Mouse (Mus musculus) liver, embryonic 11.5 days (tissue): ENCODE measurements at regions not wholly inside any gene's neighbourhood (a gene's known extent, or its start where the extent isn't known, plus 50 kb on each side); places are given as distances from the start of the nearest gene placed in this dataset.
"Not testable (repeated sequence)": the region's sequence is repeated elsewhere in the genome, so short reads cannot be mapped to it uniquely, and the experiment has no call there.

Source experiments
- ATAC-seq: fragments of 200-750 bp; cut with Nextera tagmentation; replicated peaks from 2 replicates; pipeline ENCODE4 v1.8.0; 2017; ENCODE audit warnings: moderate number of reproducible peaks, mild to moderate bottlenecking, moderate TSS enrichment, moderate library complexity; ENCODE audit not compliant: low FRiP score
- DNase-seq: peaks from one replicate; pipeline ENCODE4 v3.0.0-alpha.2; 2017; ENCODE audit warnings: low spot score
- H3K27ac ChIP-seq: fragments of 300-500 bp; sonication (generic); 2 replicates; pipeline ENCODE4 v1.5.1; 2014; ENCODE audit warnings: mild to moderate bottlenecking, low read depth, low read length, control low read depth
- H3K27me3 ChIP-seq: fragments of 300-500 bp; sonication (generic); replicated peaks from 2 replicates; pipeline ENCODE4 v1.6.1; 2014; ENCODE audit warnings: low read length, mixed read lengths; ENCODE audit not compliant: control insufficient read depth, insufficient read depth
- H3K36me3 ChIP-seq: fragments of 300-500 bp; sonication (generic); 2 replicates; pipeline ENCODE4 v1.6.1; 2014; ENCODE audit warnings: mild to moderate bottlenecking, low read length, moderate library complexity, mixed read lengths; ENCODE audit not compliant: control insufficient read depth, insufficient read depth
- H3K4me1 ChIP-seq: fragments of 300-500 bp; sonication (generic); replicated peaks from 2 replicates; pipeline ENCODE4 v1.6.1; 2014; ENCODE audit warnings: low read length, mixed read lengths; ENCODE audit not compliant: control insufficient read depth, insufficient read depth
- H3K4me2 ChIP-seq: fragments of 300-500 bp; sonication (generic); 2 replicates; pipeline ENCODE4 v1.6.1; 2014; ENCODE audit warnings: mild to moderate bottlenecking, control low read depth, moderate library complexity
- H3K4me3 ChIP-seq: fragments of 300-500 bp; sonication (generic); 2 replicates; pipeline ENCODE4 v1.5.1; 2014; ENCODE audit warnings: low read depth, low read length, control low read depth
- H3K9ac ChIP-seq: fragments of 300-500 bp; sonication (generic); 2 replicates; pipeline ENCODE4 v1.6.1; 2014; ENCODE audit warnings: low read depth, low read length, control low read depth
- H3K9me3 ChIP-seq: fragments of 300-500 bp; sonication (generic); 2 replicates; pipeline ENCODE4 v1.6.1; 2016; ENCODE audit warnings: low read length, inconsistent platforms, mixed read lengths; ENCODE audit not compliant: control insufficient read depth
- WGBS: fragments of 180-500 bp; shearing (Covaris S2); extraction: QIAGEN DNeasy Blood & Tissue Kit; methylation state at CpG from one replicate; pipeline ENCODE4 v1.1.7; 2014; 5-methylcytosine and 5-hydroxymethylcytosine counted together

- Histone ChIP-seq H3K4me3 (no peak overlapping the region), H3K27me3 (no peaks in the 10 kb centered on the region), H3K9ac (no peak overlapping the region), H3K9me3 (no peaks in the 10 kb centered on the region), H3K4me1 (no peaks in the 10 kb centered on the region), H3K36me3 (no peaks in the 10 kb centered on the region), H3K4me2 (no peak overlapping the region), H3K27ac (no peak overlapping the region)
- ATAC-seq = no peak
- WGBS = 49% methylated on average over 3 of the region's 3 CpGs
- no peak for DNase-seq
Measured at GRCm38 (mm10) chr17:82432678-82433077, 694.5 kb upstream of the Slc8a1 start.

DNA sequence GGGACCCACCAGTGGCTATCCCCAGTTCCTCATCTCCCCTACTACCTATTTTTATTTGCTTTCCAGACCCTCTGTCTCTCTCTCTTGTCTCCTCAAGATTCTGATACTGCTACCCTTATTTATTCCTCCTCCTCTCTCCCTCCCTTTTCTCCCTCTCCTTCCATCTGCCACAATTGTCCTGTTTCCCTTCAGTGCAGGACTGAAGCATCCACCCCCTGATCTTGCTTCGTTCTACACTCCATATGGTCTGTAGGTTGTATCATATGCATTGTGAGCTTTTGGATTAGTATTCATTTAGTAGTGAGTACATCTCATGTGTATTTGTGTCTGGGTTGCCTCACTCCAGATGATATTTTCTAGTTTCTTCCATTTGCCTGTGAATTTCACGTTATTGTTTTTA is 670.1 kb upstream of the Slc8a1 start:
- no peak for ATAC-seq
- Histone ChIP-seq H3K9ac (no peak overlapping the region), H3K36me3 (no peaks in the 10 kb centered on the region), H3K4me3 (no peak overlapping the region), H3K27ac (no peak overlapping the region), H3K9me3 (no peaks in the 10 kb centered on the region), H3K4me1 (no peaks in the 10 kb centered on the region), H3K27me3 (no peaks in the 10 kb centered on the region), H3K4me2 (no peak overlapping the region)
- 88% methylated on average over 2 of the region's 2 CpGs for WGBS
- no peak for DNase-seq

- Histone ChIP-seq H3K4me1 (no peaks in the 10 kb centered on the region), H3K27ac (no peak overlapping the region), H3K4me3 (no peak overlapping the region), H3K4me2 (no peak overlapping the region), H3K9ac (no peak overlapping the region), H3K36me3 (no peaks in the 10 kb centered on the region), H3K27me3 (no peaks in the 10 kb centered on the region), H3K9me3 (no peaks in the 10 kb centered on the region)
- no peak for DNase-seq
- ATAC-seq = no peak
- WGBS = 64% methylated on average over 1 of the region's 1 CpGs
Measured at GRCm38 (mm10) chr17:82399328-82399727, 661.2 kb upstream of the Slc8a1 start.

GRCm38 (mm10) chr17:82379371-82379770 is 641.2 kb upstream of the Slc8a1 start:
- H3K27ac ChIP-seq, ATAC-seq: not testable (repeated sequence)
- whole genome bisulfite sequencing = 54% methylated on average over 3 of the region's 11 CpGs

DNA sequence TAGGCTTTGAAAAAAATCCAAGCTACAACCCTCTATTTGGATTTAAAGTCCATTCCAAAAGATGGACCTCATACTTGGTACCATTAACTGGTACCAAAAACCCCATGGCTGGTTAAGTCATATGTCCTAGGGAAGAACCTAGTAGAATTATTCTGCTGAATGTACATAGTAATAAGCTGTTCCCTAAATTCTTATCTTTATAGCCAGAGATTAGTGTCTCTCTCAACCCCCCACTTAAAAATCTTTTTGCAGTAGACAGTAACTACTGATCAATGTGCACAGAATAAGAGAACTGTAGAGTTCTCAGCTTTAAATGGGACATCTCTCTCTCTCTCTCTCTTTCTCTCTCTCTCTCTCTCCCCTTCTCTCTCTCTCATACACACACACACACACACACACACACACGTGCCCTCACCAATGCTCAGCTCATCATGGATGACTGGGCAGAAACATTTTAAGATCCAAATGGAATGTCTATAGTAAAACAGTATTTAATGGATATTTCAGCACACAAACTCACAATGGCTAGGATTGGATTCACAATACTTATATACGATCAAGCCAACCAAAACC is 640.2 kb upstream of the Slc8a1 start:
- no peaks in the 10 kb centered on the region for H3K27me3 ChIP-seq
- H3K9me3 ChIP-seq = no peaks in the 10 kb centered on the region
- no peaks in the 10 kb centered on the region for H3K36me3 ChIP-seq
- H3K4me1 ChIP-seq = no peaks in the 10 kb centered on the region
- no peak overlapping the region for H3K4me2 ChIP-seq
- DNase-seq (no peak), ATAC-seq (no peak)
- no peak overlapping the region for H3K27ac ChIP-seq
- whole genome bisulfite sequencing = 86% methylated on average over 2 of the region's 2 CpGs
- no peak overlapping the region for H3K9ac ChIP-seq
- no peak overlapping the region for H3K4me3 ChIP-seq

More at GRCm38 (mm10) chr17:82379371-82379770, 641.2 kb upstream of the Slc8a1 start:
- H3K4me1 ChIP-seq, H3K27me3 ChIP-seq, H3K9ac ChIP-seq, H3K4me2 ChIP-seq, H3K4me3 ChIP-seq, H3K36me3 ChIP-seq, DNase-seq, H3K9me3 ChIP-seq: not testable (repeated sequence)

GRCm38 (mm10) chr17:82377176-82377592 is 639.0 kb upstream of the Slc8a1 start:
- 77% methylated on average over 1 of the region's 1 CpGs for WGBS
- ATAC-seq = peak; percentile 84

DNA sequence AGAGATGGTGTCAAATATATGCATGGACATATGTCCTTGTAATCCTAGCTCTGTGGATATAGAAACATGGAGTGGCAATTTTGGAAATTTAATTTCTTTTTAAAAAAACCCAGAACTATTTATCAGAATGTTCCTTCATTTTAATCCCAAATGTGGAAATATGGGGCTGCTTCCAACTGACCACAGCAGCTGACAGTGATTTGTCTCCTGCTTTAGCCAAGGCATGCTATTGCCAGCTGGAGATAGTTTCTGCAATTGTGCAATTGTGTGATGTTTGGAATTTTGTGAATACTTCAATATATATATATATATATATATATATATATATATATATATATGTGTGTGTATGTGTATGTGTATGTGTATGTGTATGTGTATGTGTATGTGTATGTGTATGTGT is 629.7 kb upstream of the Slc8a1 start:
- H3K27me3 ChIP-seq = no peaks in the 10 kb centered on the region
- no peaks in the 10 kb centered on the region for H3K9me3 ChIP-seq
- no peak overlapping the region for H3K4me2 ChIP-seq
- ATAC-seq = no peak
- no peaks in the 10 kb centered on the region for H3K36me3 ChIP-seq
- no peak overlapping the region for H3K27ac ChIP-seq
- H3K4me1 ChIP-seq = no peaks in the 10 kb centered on the region
- DNase-seq = no peak
- H3K4me3 ChIP-seq = no peak overlapping the region
- H3K9ac ChIP-seq = no peak overlapping the region

More at GRCm38 (mm10) chr17:82377176-82377592, 639.0 kb upstream of the Slc8a1 start:
- DNase-seq = no peak
- Histone ChIP-seq H3K27ac (no peak overlapping the region), H3K27me3 (no peaks in the 10 kb centered on the region), H3K4me1 (no peaks in the 10 kb centered on the region), H3K9ac (no peak overlapping the region), H3K36me3 (no peaks in the 10 kb centered on the region), H3K4me2 (no peak overlapping the region), H3K4me3 (no peak overlapping the region), H3K9me3 (no peaks in the 10 kb centered on the region)

DNA sequence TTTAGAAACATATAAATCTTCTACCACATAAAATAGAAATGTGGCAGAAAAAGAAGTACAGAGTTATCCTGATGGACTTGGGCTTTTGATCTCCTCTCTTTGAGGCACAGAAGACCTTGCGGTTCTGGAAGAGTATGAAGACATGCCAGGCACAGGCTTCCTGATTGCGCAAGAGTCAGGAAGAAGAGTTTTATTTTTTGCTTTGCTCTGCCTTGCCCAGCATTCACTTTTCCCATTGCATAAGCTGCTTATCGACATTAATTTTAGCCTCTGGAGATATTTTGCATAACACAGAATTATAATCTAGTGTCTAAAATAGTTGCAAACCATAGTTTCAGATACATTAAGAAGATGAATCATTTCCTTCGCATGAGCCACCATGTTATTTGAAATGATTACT is 627.8 kb upstream of the Slc8a1 start:
- H3K36me3 ChIP-seq = no peaks in the 10 kb centered on the region
- H3K4me1 ChIP-seq = no peaks in the 10 kb centered on the region
- H3K27ac ChIP-seq = no peak overlapping the region
- WGBS = 79% methylated on average over 4 of the region's 4 CpGs
- H3K4me3 ChIP-seq = no peak overlapping the region
- H3K9me3 ChIP-seq = no peaks in the 10 kb centered on the region
- H3K9ac ChIP-seq = no peak overlapping the region
- H3K4me2 ChIP-seq = no peak overlapping the region
- no peaks in the 10 kb centered on the region for H3K27me3 ChIP-seq
- DNase-seq (no peak), ATAC-seq (no peak)

- Histone ChIP-seq H3K27me3 (no peaks in the 10 kb centered on the region), H3K36me3 (no peaks in the 10 kb centered on the region), H3K4me2 (no peak overlapping the region), H3K9me3 (no peaks in the 10 kb centered on the region), H3K9ac (no peak overlapping the region), H3K4me3 (no peak overlapping the region), H3K27ac (no peak overlapping the region), H3K4me1 (no peaks in the 10 kb centered on the region)
- no peak for ATAC-seq
- no peak for DNase-seq
Measured at GRCm38 (mm10) chr17:82348636-82349035, 610.5 kb upstream of the Slc8a1 start.
